8 mouse cellular contexts compared by ENCODE assay signal in the genomic region with DNA sequence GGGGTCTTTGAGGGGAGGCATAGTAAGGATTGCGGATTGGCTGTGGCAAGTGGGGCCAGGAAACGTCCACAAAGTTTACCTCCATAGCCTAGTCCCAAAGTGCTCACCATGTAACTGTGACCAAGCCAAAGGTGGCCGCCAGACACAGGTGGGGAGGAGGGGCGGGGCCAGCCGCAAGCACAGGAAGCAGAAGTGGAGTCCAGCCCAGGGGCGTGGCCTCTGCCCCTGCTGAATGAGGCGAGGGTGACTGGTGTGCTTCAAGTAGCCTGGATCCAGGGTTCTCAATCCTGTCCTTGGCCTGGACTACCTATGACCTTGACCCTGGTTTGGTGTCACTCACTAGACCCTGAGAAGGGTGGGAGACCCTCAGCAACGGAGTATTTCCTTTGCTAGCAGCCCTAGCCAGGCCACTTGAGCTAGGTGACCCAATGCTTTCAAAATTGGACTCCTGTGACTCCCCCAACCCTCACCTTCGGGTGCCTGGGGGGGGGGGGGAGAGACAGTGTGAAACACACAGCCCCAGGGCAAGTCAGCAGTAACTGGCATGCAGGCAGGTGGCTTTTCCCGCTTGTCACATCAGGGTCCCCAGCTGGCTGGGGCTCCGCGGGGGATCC. TPM values are rescaled to one million over a fixed set of nuclear protein-coding genes. Genes with fewer than 3 reads are reported as not detected.
A peak's percentile ranks its signal among the peaks of the same experiment; 100 is the strongest.
DNase-seq lines count a peak whose midpoint lies in the region; ATAC-seq lines count a peak whose summit lies in the region.

No protein-coding gene starts in this region.

- H3K79me2 ChIP-seq in macrophage (ENCODE audit: inconsistent target), result peaks cover 64% of the 10 kb centered on the region

- intact Hi-C loops in left cerebral cortex, postnatal 25 days (cut with DNase I), result loop anchor here (10.0 kb wide), 1 partner anchor 367 kb away; the partner anchor contains the start of gene Cbx2

- peak; percentile 57 to 67 for DNase-seq in urinary bladder, adult 18-20 months (ENCODE audit: low spot score in 2 of 2)
- DNase-seq in urinary bladder, postnatal 10 days (ENCODE audit: low spot score), result no peak
- DNase-seq in kidney, postnatal 10 days, result peak; percentile 88
- peak; percentile 79 for DNase-seq in testis, postnatal 14 days (ENCODE audit: low spot score)
- DNase-seq in left cerebral cortex, postnatal 25 days (ENCODE audit: low spot score in 2 of 2), result no peak

- H3K4me1 ChIP-seq in embryonic facial prominence, embryonic 13.5 days, result peaks cover 32% of the 10 kb centered on the region
- H3K4me1 ChIP-seq in heart, embryonic 16.5 days (ENCODE audit: control insufficient read depth, insufficient read depth, low read length), result peaks cover 35% of the 10 kb centered on the region

- no peak overlapping the region for H3K27ac ChIP-seq in embryonic facial prominence, embryonic 13.5 days
- peak overlapping the region; percentile 98 for H3K27ac ChIP-seq in heart, embryonic 16.5 days (ENCODE audit: low read length)
- H3K27ac ChIP-seq in macrophage, result peak overlapping the region; percentile 95

- no peak for ATAC-seq in embryonic facial prominence, embryonic 13.5 days (ENCODE audit: insufficient number of reproducible peaks, insufficient read depth, low FRiP score, low TSS enrichment, low read depth)
- ATAC-seq in heart, embryonic 16.5 days (replicated peaks; ENCODE audit: extremely low read depth, insufficient read depth, low FRiP score), result peak; percentile 11; the same call in 1 of the 2 replicates

- 3% methylated on average over 12 of the region's 12 CpGs for WGBS in embryonic facial prominence, embryonic 13.5 days
- WGBS in heart, embryonic 16.5 days, result 8% methylated on average over 12 of the region's 12 CpGs
- WGBS in macrophage (ENCODE audit: missing documents), result 8% methylated on average over 9 of the region's 12 CpGs

- H3K36me3 ChIP-seq in embryonic facial prominence, embryonic 13.5 days, result no peaks in the 10 kb centered on the region
- no peaks in the 10 kb centered on the region for H3K36me3 ChIP-seq in heart, embryonic 16.5 days (ENCODE audit: control insufficient read depth, insufficient read depth)
- H3K36me3 ChIP-seq in macrophage (ENCODE audit: inconsistent target), result peaks cover 25% of the 10 kb centered on the region

- H3K4me2 ChIP-seq in embryonic facial prominence, embryonic 13.5 days, result peak overlapping the region; percentile 84
- peak overlapping the region; percentile 72 for H3K4me2 ChIP-seq in heart, embryonic 16.5 days (ENCODE audit: low read depth, low read length)

- no peak overlapping the region for H3K9ac ChIP-seq in embryonic facial prominence, embryonic 13.5 days
- H3K9ac ChIP-seq in heart, embryonic 16.5 days (ENCODE audit: low read length), result peak overlapping the region; percentile 83

- peaks cover 97% of the 10 kb centered on the region for H3K27me3 ChIP-seq in embryonic facial prominence, embryonic 13.5 days
- H3K27me3 ChIP-seq in heart, embryonic 16.5 days (ENCODE audit: control insufficient read depth, insufficient read depth, low read length), result no peaks in the 10 kb centered on the region

- H3K9me3 ChIP-seq in embryonic facial prominence, embryonic 13.5 days, result no peaks in the 10 kb centered on the region
- H3K9me3 ChIP-seq in heart, embryonic 16.5 days (replicated peaks; ENCODE audit: control insufficient read depth, low read length), result no peaks in the 10 kb centered on the region

- H3K4me3 ChIP-seq in embryonic facial prominence, embryonic 13.5 days, result peak overlapping the region; percentile 56
- H3K4me3 ChIP-seq in heart, embryonic 16.5 days (ENCODE audit: low read length), result peak overlapping the region; percentile 67
- H3K4me3 ChIP-seq in macrophage (ENCODE audit: inconsistent target), result peak overlapping the region; percentile 98

RNA-seq across cellular contexts. Expression of gene Rnf213, which starts 0.8 kb away (rescaled TPM):
- polyA plus RNA-seq in embryonic facial prominence, embryonic 13.5 days (2015; fragmentation: Nextera tagmentation; extraction: Ambion mirVana), result 1.9 and 2.1 TPM in 2 replicates
- 6.7 and 7.6 TPM in 2 replicates for polyA plus RNA-seq in heart, embryonic 16.5 days (2015; fragmentation: Nextera tagmentation; extraction: Ambion mirVana)
- 1,000 to 10,000 TPM in 24 of 26 experiments, 100 to 1,000 TPM in 2; 863 to 6,071 (median 2,924) TPM for total RNA-seq in macrophage (2018; cell fraction: chromatin; rRNA removed)
- 1,000 to 10,000 TPM in 6 of 26 experiments, 100 to 1,000 TPM in 20; 270 to 1,278 (median 522) TPM for total RNA-seq in macrophage (2018; cell fraction: cytosol; rRNA removed)
- total RNA-seq in macrophage (2018; cell fraction: nucleus; rRNA removed), result 1,000 to 10,000 TPM in 16 of 26 experiments, 100 to 1,000 TPM in 10; 480 to 3,234 (median 2,295) TPM
- 207 to 477 TPM (median 276 TPM) in 3 replicates for polyA plus RNA-seq in macrophage (2018)
- 1 to 10 TPM; 2.2 to 2.6 TPM for total RNA-seq in left cerebral cortex, postnatal 25 days (2021)

RNA-seq across cellular contexts. Expression of gene Slc26a11, which starts 36.8 kb away (rescaled TPM):
- 11.0 and 11.9 TPM in 2 replicates for polyA plus RNA-seq in embryonic facial prominence, embryonic 13.5 days (2015; fragmentation: Nextera tagmentation; extraction: Ambion mirVana)
- polyA plus RNA-seq in heart, embryonic 16.5 days (2015; fragmentation: Nextera tagmentation; extraction: Ambion mirVana), result 10.2 TPM in 2 replicates
- total RNA-seq in macrophage (2018; cell fraction: chromatin; rRNA removed), result 100 to 1,000 TPM in 9 of 26 experiments, 10 to 100 TPM in 17; 15.5 to 377 (median 67.8) TPM
- total RNA-seq in macrophage (2018; cell fraction: cytosol; rRNA removed), result 10 to 100 TPM in 25 of 26 experiments, 1 to 10 TPM in 1; 9.5 to 65.6 (median 19.1) TPM
- total RNA-seq in macrophage (2018; cell fraction: nucleus; rRNA removed), result 100 to 1,000 TPM in 9 of 26 experiments, 10 to 100 TPM in 17; 14.8 to 287 (median 44.4) TPM
- polyA plus RNA-seq in macrophage (2018), result 18.1 to 63.0 TPM (median 27.9 TPM) in 3 replicates
- total RNA-seq in left cerebral cortex, postnatal 25 days (2021), result 1 to 10 TPM; 4.5 TPM

RNA-seq across cellular contexts. Expression of gene Sgsh, which starts 36.8 kb away (rescaled TPM):
- 5.9 and 6.2 TPM in 2 replicates for polyA plus RNA-seq in embryonic facial prominence, embryonic 13.5 days (2015; fragmentation: Nextera tagmentation; extraction: Ambion mirVana)
- polyA plus RNA-seq in heart, embryonic 16.5 days (2015; fragmentation: Nextera tagmentation; extraction: Ambion mirVana), result 4.7 and 6.1 TPM in 2 replicates
- total RNA-seq in macrophage (2018; cell fraction: chromatin; rRNA removed), result 10 to 100 TPM in 16 of 26 experiments, 1 to 10 TPM in 10; 1.5 to 56.9 (median 13.5) TPM
- total RNA-seq in macrophage (2018; cell fraction: cytosol; rRNA removed), result 10 to 100 TPM; 22.7 to 73.8 (median 37.7) TPM
- total RNA-seq in macrophage (2018; cell fraction: nucleus; rRNA removed), result 10 to 100 TPM in 25 of 26 experiments, 1 to 10 TPM in 1; 8.5 to 92.5 (median 49.4) TPM
- 29.1 to 46.3 TPM (median 41.6 TPM) in 3 replicates for polyA plus RNA-seq in macrophage (2018)
- 1 to 10 TPM; 3.9 to 4.4 TPM for total RNA-seq in left cerebral cortex, postnatal 25 days (2021)

Comparison
In these comparisons a context has a peak if more than half of its experiments do, and no peak if none do; other contexts are left out.
1. DNase-seq: peak in urinary bladder, adult 18-20 months (2 of 2), kidney, postnatal 10 days (single experiment) and testis, postnatal 14 days (single experiment); none in urinary bladder, postnatal 10 days (single experiment) and left cerebral cortex, postnatal 25 days (0 of 2).
2. RNA of gene Rnf213, which starts 0.8 kb away (polyA plus RNA-seq): 207 to 477 TPM in macrophage; 6.7 to 7.6 TPM in heart, embryonic 16.5 days and 1.9 to 2.1 TPM in embryonic facial prominence, embryonic 13.5 days; every median in the first group is over 10 times any median in the second.
3. Peak in every context shown above with its lines, with median percentiles within 50 percentile points of each other: H3K4me3 ChIP-seq.